Mouse (Mus musculus): Measurements from ENCODE around the gene Gm36028. TPM values are rescaled to one million over a fixed set of nuclear protein-coding genes. Genes with fewer than 3 reads are reported as not detected.

Gm36028 gene
- not detected for total RNA-seq (2021)
- long read RNA-seq, experiment 1 = 0 reads
- long read RNA-seq, experiment 2 = 0 reads

GRCm38 (mm10) chr16:37861029-37861428 is at the start of gene Gm36028:
TSS of gene Gm36028 (minus strand) at chr16:37861146.
- Histone ChIP-seq H3K4me3 (no peak within 1 kb of the TSS), H3K27ac (no peak within 1 kb of the TSS)
- no peak for TF ChIP-seq CTCF (conservative IDR thresholded peaks at IDR 0.05)
- DNase-seq (ENCODE audit: low spot score in 2 of 2) = no peak

- no peak for DNase-seq (ENCODE audit: low spot score in 2 of 2)
- Histone ChIP-seq H3K27ac (no peak overlapping the region), H3K4me3 (no peak overlapping the region)
- TF ChIP-seq CTCF (conservative IDR thresholded peaks at IDR 0.05) = no peak
These were observed 45.5 kb upstream of the Gm36028 start for GRCm38 (mm10) chr16:37906456-37906855.

- no peak for TF ChIP-seq CTCF (conservative IDR thresholded peaks at IDR 0.05)
- H3K27ac ChIP-seq = no peak overlapping the region
These were observed 40.4 kb upstream of the Gm36028 start for GRCm38 (mm10) chr16:37901318-37901717.

GRCm38 (mm10) chr16:37899357-37899756 is 38.4 kb upstream of the Gm36028 start:
- H3K27ac ChIP-seq = no peak overlapping the region
- no peak overlapping the region for H3K4me3 ChIP-seq
- no peak for TF ChIP-seq CTCF (conservative IDR thresholded peaks at IDR 0.05)
- DNase-seq (ENCODE audit: low spot score in 2 of 2) = no peak

More at GRCm38 (mm10) chr16:37901318-37901717, 40.4 kb upstream of the Gm36028 start:
- no peak overlapping the region for H3K4me3 ChIP-seq
- DNase-seq (ENCODE audit: low spot score in 2 of 2) = no peak

GRCm38 (mm10) chr16:37898790-37899189 is 37.8 kb upstream of the Gm36028 start:
- Histone ChIP-seq H3K27ac (no peak overlapping the region), H3K4me3 (no peak overlapping the region)
- DNase-seq (ENCODE audit: low spot score in 2 of 2) = no peak
- no peak for TF ChIP-seq CTCF (conservative IDR thresholded peaks at IDR 0.05)

- DNase-seq (ENCODE audit: low spot score in 2 of 2) = no peak
- Histone ChIP-seq H3K4me3 (no peak overlapping the region), H3K27ac (no peak overlapping the region)
- no peak for TF ChIP-seq CTCF (conservative IDR thresholded peaks at IDR 0.05)
These were observed 33.0 kb upstream of the Gm36028 start for GRCm38 (mm10) chr16:37893942-37894341.

- Histone ChIP-seq H3K4me3 (no peak overlapping the region), H3K27ac (no peak overlapping the region)
- TF ChIP-seq CTCF (conservative IDR thresholded peaks at IDR 0.05) = no peak
- DNase-seq (ENCODE audit: low spot score in 2 of 2) = no peak
These were observed 32.4 kb upstream of the Gm36028 start for GRCm38 (mm10) chr16:37893381-37893780.

GRCm38 (mm10) chr16:37892667-37893066 is 31.7 kb upstream of the Gm36028 start:
- no peak overlapping the region for H3K27ac ChIP-seq
- H3K4me3 ChIP-seq = no peak overlapping the region
- DNase-seq (ENCODE audit: low spot score in 2 of 2) = no peak
- no peak for TF ChIP-seq CTCF (conservative IDR thresholded peaks at IDR 0.05)

GRCm38 (mm10) chr16:37888986-37889385 is 28.0 kb upstream of the Gm36028 start:
- no peak for DNase-seq (ENCODE audit: low spot score in 2 of 2)
- H3K4me3 ChIP-seq = no peak overlapping the region
- TF ChIP-seq CTCF (conservative IDR thresholded peaks at IDR 0.05) = no peak
- no peak overlapping the region for H3K27ac ChIP-seq

- Histone ChIP-seq H3K4me3 (no peak overlapping the region), H3K27ac (no peak overlapping the region)
- no peak for DNase-seq (ENCODE audit: low spot score in 2 of 2)
- TF ChIP-seq CTCF (conservative IDR thresholded peaks at IDR 0.05) = no peak
These were observed 20.2 kb upstream of the Gm36028 start for GRCm38 (mm10) chr16:37881168-37881567.

- no peak overlapping the region for H3K4me3 ChIP-seq
- DNase-seq (ENCODE audit: low spot score in 2 of 2) = no peak
These were observed 18.9 kb upstream of the Gm36028 start for GRCm38 (mm10) chr16:37879750-37880419.

GRCm38 (mm10) chr16:37878951-37879505 is 18.1 kb upstream of the Gm36028 start:
- no peak for TF ChIP-seq CTCF (conservative IDR thresholded peaks at IDR 0.05)
- DNase-seq (ENCODE audit: low spot score in 2 of 2) = no peak
- Histone ChIP-seq H3K4me3 (no peak overlapping the region), H3K27ac (no peak overlapping the region)

More at GRCm38 (mm10) chr16:37879750-37880419, 18.9 kb upstream of the Gm36028 start:
- no peak overlapping the region for H3K27ac ChIP-seq
- TF ChIP-seq CTCF (conservative IDR thresholded peaks at IDR 0.05) = no peak

GRCm38 (mm10) chr16:37877406-37877805 is 16.5 kb upstream of the Gm36028 start:
- no peak for TF ChIP-seq CTCF (conservative IDR thresholded peaks at IDR 0.05)
- H3K4me3 ChIP-seq = no peak overlapping the region
- H3K27ac ChIP-seq = no peak overlapping the region

More at GRCm38 (mm10) chr16:37877406-37877805, 16.5 kb upstream of the Gm36028 start:
- DNase-seq (ENCODE audit: low spot score in 2 of 2) = no peak
